ENCODE assay signal across 34 mouse cellular contexts in genomic region chr3:27374396-27374795, GRCm38 (mm10). TPM values are rescaled to one million over a fixed set of nuclear protein-coding genes. Genes with fewer than 3 reads are reported as not detected.
"Had no signal": no experiment of that assay in that cellular context is flagged by ENCODE, and none has a peak within 500 bp of the region (broad histone marks: within the 10 kb centered on the region; RNA-seq: fewer than 3 reads in every experiment).

No protein-coding gene starts in this region.

- H3K36me3 ChIP-seq: heart, embryonic 13.5 days; heart, embryonic 15.5 days; hindbrain, embryonic 13.5 days; hindbrain, embryonic 15.5 days; limb, embryonic 13.5 days; limb, embryonic 15.5 days; liver, embryonic 12.5 days had no signal

- DNase-seq: forebrain, postnatal 0 days; gastrocnemius, postnatal 14 days; gastrocnemius, postnatal 36 days; heart, adult 18-20 months; heart, postnatal 14 days; heart, postnatal 36 days; kidney, adult 11 months; kidney, adult 8-10 months; kidney, postnatal 14 days; layer of hippocampus, adult 9-11 months; layer of hippocampus, postnatal 36 days; left cerebral cortex, postnatal 4 days had no signal

- H3K27ac ChIP-seq: heart, embryonic 13.5 days; heart, embryonic 15.5 days; hindbrain, embryonic 13.5 days; hindbrain, embryonic 15.5 days; hindbrain, postnatal 0 days; limb, embryonic 13.5 days; limb, embryonic 15.5 days; liver, embryonic 12.5 days; liver, embryonic 14.5 days had no signal

- H3K4me2 ChIP-seq: heart, embryonic 11.5 days; heart, embryonic 13.5 days; heart, embryonic 15.5 days; hindbrain, embryonic 13.5 days; hindbrain, embryonic 15.5 days; limb, embryonic 13.5 days; limb, embryonic 15.5 days; liver, embryonic 12.5 days had no signal

- H3K9ac ChIP-seq: forebrain, postnatal 0 days; heart, embryonic 13.5 days; heart, embryonic 15.5 days; hindbrain, embryonic 13.5 days; hindbrain, embryonic 15.5 days; limb, embryonic 13.5 days; limb, embryonic 15.5 days; liver, embryonic 12.5 days; liver, embryonic 14.5 days had no signal

- H3K9me3 ChIP-seq: heart, embryonic 13.5 days; heart, embryonic 15.5 days; hindbrain, embryonic 13.5 days; hindbrain, embryonic 15.5 days; limb, embryonic 13.5 days; limb, embryonic 15.5 days; liver, embryonic 12.5 days had no signal

- ATAC-seq: forebrain, postnatal 0 days; hindbrain, postnatal 0 days; intestine, embryonic 16.5 days; liver, embryonic 12.5 days had no signal

- H3K4me3 ChIP-seq: heart, embryonic 13.5 days; heart, embryonic 15.5 days; hindbrain, embryonic 13.5 days; hindbrain, embryonic 15.5 days; limb, embryonic 13.5 days; limb, embryonic 15.5 days; liver, embryonic 12.5 days had no signal

- H3K4me1 ChIP-seq: liver, embryonic 12.5 days had no signal

RNA-seq across cellular contexts. Expression of gene Ghsr, which starts 3.2 kb away (rescaled TPM):
- total RNA-seq: gastrocnemius, adult 18-20 months; gastrocnemius, adult 8-10 months; gastrocnemius, postnatal 14 days; gastrocnemius, postnatal 36 days; heart, adult 18-20 months; heart, postnatal 14 days; heart, postnatal 36 days; hematopoietic stem cell, adult 5-6 weeks; liver, adult 2 months had no signal
- polyA plus RNA-seq: gonadal fat pad, adult 2 months; heart, embryonic 11.5 days; heart, embryonic 13.5 days; heart, embryonic 15.5 days; heart, postnatal 0 days; intestine, embryonic 14.5 days; intestine, embryonic 16.5 days; large intestine, adult 2 months; limb, embryonic 11.5 days; limb, embryonic 13.5 days; limb, embryonic 15.5 days; liver, adult 2 months; liver, embryonic 12.5 days; liver, embryonic 14.5 days; liver, embryonic 16.5 days had no signal

RNA-seq across cellular contexts. Expression of gene Tnfsf10, which starts 57.6 kb away (rescaled TPM):
- polyA plus RNA-seq: heart, embryonic 11.5 days; hindbrain, embryonic 11.5 days had no signal
